Mouse (Mus musculus) lung, embryonic 15.5 days (tissue): ENCODE measurements at regions not wholly inside any gene's neighbourhood (a gene's known extent, or its start where the extent isn't known, plus 50 kb on each side); places are given as distances from the start of the nearest gene placed in this dataset.

Source experiments
- ATAC-seq: fragments of 200-750 bp; cut with Nextera tagmentation; 2 replicates; pipeline ENCODE4 v1.8.0; 2017; ENCODE audit warnings: moderate number of reproducible peaks, borderline replicate concordance; ENCODE audit not compliant: low FRiP score, low TSS enrichment; ENCODE audit errors: extremely low read depth
- H3K27ac ChIP-seq: fragments of 300-500 bp; sonication (generic); 2 replicates; pipeline ENCODE4 v1.5.1; 2015; ENCODE audit warnings: moderate library complexity, mild to moderate bottlenecking, inconsistent platforms
- H3K27me3 ChIP-seq: fragments of 300-500 bp; sonication (generic); 2 replicates; pipeline ENCODE4 v1.6.1; 2015; ENCODE audit warnings: inconsistent platforms
- H3K36me3 ChIP-seq: fragments of 300-500 bp; sonication (generic); 2 replicates; pipeline ENCODE4 v1.6.1; 2015; ENCODE audit warnings: inconsistent platforms
- H3K4me1 ChIP-seq: fragments of 300-500 bp; sonication (generic); 2 replicates; pipeline ENCODE4 v1.6.1; 2015; ENCODE audit warnings: inconsistent platforms
- H3K4me2 ChIP-seq: fragments of 300-500 bp; sonication (generic); 2 replicates; pipeline ENCODE4 v1.6.1; 2015; ENCODE audit warnings: inconsistent platforms, mild to moderate bottlenecking, moderate library complexity
- H3K4me3 ChIP-seq: fragments of 300-500 bp; sonication (generic); 2 replicates; pipeline ENCODE4 v1.5.1; 2015; ENCODE audit warnings: mild to moderate bottlenecking, inconsistent platforms
- H3K9ac ChIP-seq: fragments of 300-500 bp; sonication (generic); 2 replicates; pipeline ENCODE4 v1.6.1; 2015; ENCODE audit warnings: inconsistent platforms
- H3K9me3 ChIP-seq: fragments of 300-500 bp; sonication (generic); 2 replicates; pipeline ENCODE4 v1.6.1; 2016; ENCODE audit warnings: inconsistent platforms
- WGBS: fragments of 180-500 bp; shearing (Covaris S2); methylation state at CpG from one replicate; pipeline ENCODE4 v1.1.7; 2015; 5-methylcytosine and 5-hydroxymethylcytosine counted together

- ATAC-seq: peak; percentile 62; the same call in 1 of the 2 replicates
- Histone ChIP-seq H3K36me3 (no peaks in the 10 kb centered on the region), H3K4me1 (no peaks in the 10 kb centered on the region), H3K4me2 (no peak overlapping the region), H3K9me3 (no peaks in the 10 kb centered on the region), H3K27ac (no peak overlapping the region), H3K9ac (no peak overlapping the region), H3K27me3 (no peaks in the 10 kb centered on the region), H3K4me3 (no peak overlapping the region)
- WGBS: 54% methylated on average over 8 of the region's 8 CpGs
These were observed 135.0 kb downstream of the Cemip2 start for GRCm38 (mm10) chr19:21913005-21913670.

GRCm38 (mm10) chr19:21913748-21914611 lies 135.8 kb downstream of the Cemip2 start:
- Histone ChIP-seq H3K9ac (no peak overlapping the region), H3K4me3 (no peak overlapping the region), H3K36me3 (no peaks in the 10 kb centered on the region), H3K4me2 (no peak overlapping the region), H3K4me1 (no peaks in the 10 kb centered on the region), H3K9me3 (no peaks in the 10 kb centered on the region), H3K27me3 (no peaks in the 10 kb centered on the region), H3K27ac (peak overlapping the region; percentile 6; the same call in 1 of the 2 replicates)
- no peak for ATAC-seq
- 51% methylated on average over 9 of the region's 9 CpGs for WGBS

DNA sequence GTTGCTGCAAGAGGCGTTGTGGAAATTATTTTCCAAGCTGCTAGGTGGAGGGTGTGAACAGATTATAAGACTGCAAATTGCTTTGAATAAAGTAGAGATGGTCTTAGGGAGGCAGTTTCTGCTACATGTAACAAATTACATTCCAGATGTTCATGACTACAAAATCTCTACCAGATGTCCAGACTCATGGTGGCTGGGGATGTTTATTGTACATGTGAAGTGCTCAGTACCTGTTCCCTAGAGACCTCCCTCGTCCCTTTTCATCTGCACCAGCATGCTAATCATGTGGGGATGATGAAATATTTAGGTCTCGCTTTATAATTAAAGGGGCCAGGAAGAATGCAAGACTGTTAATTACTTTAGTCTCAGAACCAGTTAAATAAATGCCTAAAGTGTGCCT lies 136.5 kb downstream of the Cemip2 start:
- ATAC-seq: no peak
- Histone ChIP-seq H3K27ac (0 out of 2 replicates have a peak overlapping the region, but pooled peaks have one; percentile 6), H3K4me2 (no peak overlapping the region), H3K27me3 (no peaks in the 10 kb centered on the region), H3K9me3 (no peaks in the 10 kb centered on the region), H3K4me3 (no peak overlapping the region), H3K9ac (no peak overlapping the region), H3K4me1 (no peaks in the 10 kb centered on the region), H3K36me3 (no peaks in the 10 kb centered on the region)
- 56% methylated on average over 3 of the region's 3 CpGs for WGBS

DNA sequence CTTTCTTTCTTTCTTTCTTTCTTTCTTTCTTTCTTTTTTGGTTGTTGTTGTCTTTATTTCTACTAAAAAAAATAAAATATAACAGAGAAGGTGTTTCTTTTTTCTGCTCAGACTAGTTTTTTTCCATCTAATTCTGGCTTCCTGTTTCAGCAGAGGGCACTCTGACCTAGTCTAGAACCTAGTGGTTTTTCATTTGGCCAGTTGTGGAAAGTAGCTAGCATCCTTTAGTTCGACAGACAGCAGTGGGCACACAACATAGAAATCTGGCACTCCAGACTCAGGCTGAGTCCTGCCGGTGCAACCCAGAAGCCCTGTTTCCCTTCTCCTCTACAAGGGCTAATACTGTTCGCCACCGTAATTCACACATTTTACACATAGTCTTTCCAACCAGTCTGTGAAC lies 140.0 kb downstream of the Cemip2 start:
- no peak for ATAC-seq
- H3K9ac ChIP-seq: no peak overlapping the region
- H3K27me3 ChIP-seq: no peaks in the 10 kb centered on the region
- 80% methylated on average over 4 of the region's 4 CpGs for WGBS
- H3K4me2 ChIP-seq: no peak overlapping the region
- H3K4me3 ChIP-seq: no peak overlapping the region
- H3K4me1 ChIP-seq: no peaks in the 10 kb centered on the region
- H3K9me3 ChIP-seq: no peaks in the 10 kb centered on the region
- no peak overlapping the region for H3K27ac ChIP-seq
- no peaks in the 10 kb centered on the region for H3K36me3 ChIP-seq

- no peaks in the 10 kb centered on the region for H3K36me3 ChIP-seq
- H3K4me2 ChIP-seq: no peak overlapping the region
- H3K9me3 ChIP-seq: no peaks in the 10 kb centered on the region
- no peaks in the 10 kb centered on the region for H3K27me3 ChIP-seq
- no peak overlapping the region for H3K4me3 ChIP-seq
- H3K9ac ChIP-seq: no peak overlapping the region
- H3K27ac ChIP-seq: no peak overlapping the region
- 29% methylated on average over 3 of the region's 3 CpGs for WGBS
- ATAC-seq: no peak
- H3K4me1 ChIP-seq: no peaks in the 10 kb centered on the region
These were observed 140.9 kb downstream of the Cemip2 start for GRCm38 (mm10) chr19:21919074-21919473.

DNA sequence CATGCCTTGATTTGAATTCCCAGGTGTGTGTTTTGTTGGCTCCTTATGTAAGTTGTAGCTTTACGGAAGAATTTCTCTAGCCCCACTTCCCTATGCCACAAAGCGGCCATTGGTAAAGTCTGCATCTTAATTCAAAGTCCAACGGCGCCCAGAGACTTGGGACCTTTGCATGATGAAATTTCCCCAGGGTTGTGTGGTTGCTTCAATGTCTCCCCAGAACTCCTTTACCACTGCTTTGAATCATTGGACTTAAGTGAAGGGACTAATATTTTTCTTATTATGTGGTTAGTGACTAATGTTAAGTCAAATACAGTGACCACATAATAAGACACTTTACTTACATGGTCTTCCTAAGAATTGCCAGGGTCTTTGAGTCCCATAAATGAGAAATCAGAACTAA lies 162.0 kb downstream of the Cemip2 start:
- no peak for ATAC-seq
- Histone ChIP-seq H3K4me1 (no peaks in the 10 kb centered on the region; the same call in 1 of the 2 replicates), H3K9ac (no peak overlapping the region), H3K27me3 (no peaks in the 10 kb centered on the region), H3K9me3 (no peaks in the 10 kb centered on the region), H3K4me2 (no peak overlapping the region), H3K36me3 (no peaks in the 10 kb centered on the region), H3K4me3 (no peak overlapping the region), H3K27ac (no peak overlapping the region)
- 93% methylated on average over 4 of the region's 4 CpGs for WGBS

GRCm38 (mm10) chr19:21941720-21942119 lies 163.6 kb downstream of the Cemip2 start:
- H3K27ac ChIP-seq: peak overlapping the region; percentile 37; the same call in 1 of the 2 replicates
- no peaks in the 10 kb centered on the region for H3K9me3 ChIP-seq
- WGBS: 36% methylated on average over 2 of the region's 2 CpGs
- H3K36me3 ChIP-seq: no peaks in the 10 kb centered on the region
- H3K4me3 ChIP-seq: no peak overlapping the region
- H3K4me1 ChIP-seq: no peaks in the 10 kb centered on the region; the same call in 1 of the 2 replicates
- ATAC-seq: no peak
- no peak overlapping the region for H3K4me2 ChIP-seq
- no peak overlapping the region for H3K9ac ChIP-seq
- no peaks in the 10 kb centered on the region for H3K27me3 ChIP-seq

- no peak for ATAC-seq
- no peaks in the 10 kb centered on the region for H3K27me3 ChIP-seq
- no peaks in the 10 kb centered on the region for H3K9me3 ChIP-seq
- peak overlapping the region; percentile 37 for H3K27ac ChIP-seq
- H3K9ac ChIP-seq: no peak overlapping the region
- H3K4me1 ChIP-seq: no peaks in the 10 kb centered on the region; the same call in 1 of the 2 replicates
- no peak overlapping the region for H3K4me3 ChIP-seq
- H3K4me2 ChIP-seq: peak overlapping the region; percentile 16; the same call in 1 of the 2 replicates
- no peaks in the 10 kb centered on the region for H3K36me3 ChIP-seq
- 59% methylated on average over 11 of the region's 11 CpGs for WGBS
These were observed 164.1 kb downstream of the Cemip2 start for GRCm38 (mm10) chr19:21942286-21942685.

- Histone ChIP-seq H3K4me3 (no peak overlapping the region), H3K4me2 (no peak overlapping the region), H3K9me3 (no peaks in the 10 kb centered on the region), H3K4me1 (no peaks in the 10 kb centered on the region; the same call in 1 of the 2 replicates), H3K9ac (no peak overlapping the region), H3K36me3 (no peaks in the 10 kb centered on the region), H3K27me3 (no peaks in the 10 kb centered on the region), H3K27ac (no peak overlapping the region)
- 40% methylated on average over 4 of the region's 4 CpGs for WGBS
- ATAC-seq: no peak
These were observed 165.3 kb downstream of the Cemip2 start for GRCm38 (mm10) chr19:21943407-21943806.

- H3K9me3 ChIP-seq: no peaks in the 10 kb centered on the region
- 62% methylated on average over 5 of the region's 5 CpGs for WGBS
- no peak for ATAC-seq
- H3K4me2 ChIP-seq: no peak overlapping the region
- no peak overlapping the region for H3K27ac ChIP-seq
- H3K4me3 ChIP-seq: no peak overlapping the region
- H3K4me1 ChIP-seq: no peaks in the 10 kb centered on the region; the same call in 1 of the 2 replicates
- H3K9ac ChIP-seq: no peak overlapping the region
- H3K36me3 ChIP-seq: no peaks in the 10 kb centered on the region
- no peaks in the 10 kb centered on the region for H3K27me3 ChIP-seq
These were observed 168.2 kb downstream of the Cemip2 start for GRCm38 (mm10) chr19:21946262-21946922.

DNA sequence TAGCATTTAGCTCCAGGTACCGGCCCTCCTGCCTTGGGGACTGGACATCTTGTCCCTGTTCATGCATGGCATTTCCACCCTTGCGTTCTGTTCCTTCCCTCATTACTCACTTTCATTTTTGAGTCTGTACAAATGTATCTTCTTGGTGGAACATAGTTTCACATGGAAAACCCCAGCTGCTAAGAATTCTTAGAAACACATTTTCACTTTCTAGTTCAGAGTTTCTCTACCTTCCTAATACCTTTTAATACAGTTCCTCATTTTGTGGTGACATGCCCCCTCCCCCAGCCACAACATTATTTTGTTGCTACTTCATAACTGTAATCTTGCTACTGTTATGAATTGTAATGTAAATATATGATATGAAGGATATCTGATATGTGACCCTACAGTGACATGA lies 169.9 kb downstream of the Cemip2 start:
- Histone ChIP-seq H3K4me1 (no peaks in the 10 kb centered on the region), H3K9me3 (no peaks in the 10 kb centered on the region), H3K27ac (no peak overlapping the region), H3K4me3 (no peak overlapping the region), H3K36me3 (no peaks in the 10 kb centered on the region), H3K27me3 (no peaks in the 10 kb centered on the region), H3K9ac (no peak overlapping the region), H3K4me2 (no peak overlapping the region)
- 83% methylated on average over 2 of the region's 2 CpGs for WGBS
- no peak for ATAC-seq

DNA sequence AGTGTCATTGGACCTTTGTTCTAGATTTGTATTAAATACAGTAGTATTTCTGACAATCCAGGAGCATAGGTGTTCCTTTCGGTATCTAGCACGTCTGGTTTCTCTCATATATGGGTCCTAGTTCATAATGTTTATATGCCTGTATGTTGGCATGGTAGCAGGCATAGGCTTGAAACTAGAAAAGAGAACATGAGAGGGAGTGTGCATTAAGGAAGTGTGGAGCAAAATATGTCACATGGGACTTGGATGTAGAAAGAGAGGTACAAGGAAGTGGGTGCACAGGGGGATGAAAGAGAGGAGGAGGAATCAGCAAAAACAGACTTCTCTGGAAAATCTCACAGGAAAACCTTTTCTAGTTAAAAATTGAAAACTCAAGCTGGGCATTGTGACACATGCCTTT lies 176.2 kb upstream of the Trpm3 start:
- H3K4me2 ChIP-seq: no peak overlapping the region
- ATAC-seq: no peak
- 91% methylated on average over 2 of the region's 2 CpGs for WGBS
- no peak overlapping the region for H3K4me3 ChIP-seq
- H3K9ac ChIP-seq: no peak overlapping the region
- H3K27ac ChIP-seq: no peak overlapping the region
- H3K27me3 ChIP-seq: no peaks in the 10 kb centered on the region
- H3K9me3 ChIP-seq: no peaks in the 10 kb centered on the region
- no peaks in the 10 kb centered on the region for H3K4me1 ChIP-seq
- H3K36me3 ChIP-seq: no peaks in the 10 kb centered on the region
